14 mouse cellular contexts compared by ENCODE assay signal in genomic region chr3:66798292-66798691, GRCm38 (mm10).
"Had no signal": no experiment of that assay in that cellular context is flagged by ENCODE, and none has a peak within 500 bp of the region (broad histone marks: within the 10 kb centered on the region; RNA-seq: fewer than 3 reads in every experiment).

No protein-coding gene starts in this region.

- H3K27me3 ChIP-seq: liver, embryonic 15.5 days; neural tube, embryonic 12.5 days; stomach, embryonic 15.5 days had no signal

- H3K9ac ChIP-seq: kidney, embryonic 15.5 days; liver, embryonic 15.5 days; neural tube, embryonic 12.5 days; stomach, embryonic 15.5 days had no signal

- H3K4me3 ChIP-seq: kidney, embryonic 15.5 days; liver, embryonic 15.5 days; midbrain, embryonic 10.5 days; neural tube, embryonic 12.5 days; stomach, embryonic 15.5 days had no signal

- H3K9me3 ChIP-seq: kidney, embryonic 15.5 days; liver, embryonic 15.5 days; midbrain, embryonic 10.5 days; neural tube, embryonic 12.5 days; stomach, embryonic 15.5 days had no signal

- H3K4me2 ChIP-seq: liver, embryonic 11.5 days; liver, embryonic 15.5 days; neural tube, embryonic 12.5 days; stomach, embryonic 15.5 days had no signal

- H3K27ac ChIP-seq: kidney, embryonic 15.5 days; liver, embryonic 15.5 days; midbrain, embryonic 10.5 days; neural tube, embryonic 12.5 days; stomach, embryonic 15.5 days had no signal

- H3K36me3 ChIP-seq: kidney, embryonic 15.5 days; liver, embryonic 15.5 days; midbrain, embryonic 10.5 days; neural tube, embryonic 12.5 days; stomach, embryonic 15.5 days had no signal

- ATAC-seq: lung, postnatal 0 days had no signal

- H3K4me1 ChIP-seq: liver, embryonic 15.5 days; neural tube, embryonic 12.5 days; stomach, embryonic 15.5 days had no signal

- DNase-seq: left cerebral cortex, postnatal 4 days; lung, adult 2 months; lung, postnatal 4 days; right cerebral cortex, postnatal 4 days; spleen, adult 18-20 months; thymus, adult 2 months; thymus, postnatal 25 days had no signal
